Mouse (Mus musculus): ENCODE measurements around the gene Ifna2.

Ifna2 gene

DNA sequence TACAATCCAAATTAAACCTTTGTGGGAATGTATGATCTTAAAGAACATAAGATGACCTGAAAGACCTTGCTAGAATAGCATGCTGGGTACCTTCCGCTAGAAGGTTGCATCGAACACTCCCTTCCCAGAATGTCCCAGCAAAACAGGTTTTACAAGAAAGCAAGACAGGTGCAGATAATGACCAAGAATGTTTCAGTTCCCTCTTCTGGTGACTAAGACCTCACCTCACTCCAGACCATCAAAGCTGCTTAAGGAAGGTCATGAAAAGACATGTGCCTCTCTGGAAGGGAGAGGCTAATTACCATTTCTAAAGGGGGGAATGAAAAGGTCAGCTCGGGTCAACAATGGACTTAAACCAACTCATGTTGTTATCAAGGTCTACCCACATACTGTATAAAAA is 30.1 kb downstream of the Ifna2 start:
- DNase-seq (ENCODE audit: low spot score in 2 of 2): no peak

DNA sequence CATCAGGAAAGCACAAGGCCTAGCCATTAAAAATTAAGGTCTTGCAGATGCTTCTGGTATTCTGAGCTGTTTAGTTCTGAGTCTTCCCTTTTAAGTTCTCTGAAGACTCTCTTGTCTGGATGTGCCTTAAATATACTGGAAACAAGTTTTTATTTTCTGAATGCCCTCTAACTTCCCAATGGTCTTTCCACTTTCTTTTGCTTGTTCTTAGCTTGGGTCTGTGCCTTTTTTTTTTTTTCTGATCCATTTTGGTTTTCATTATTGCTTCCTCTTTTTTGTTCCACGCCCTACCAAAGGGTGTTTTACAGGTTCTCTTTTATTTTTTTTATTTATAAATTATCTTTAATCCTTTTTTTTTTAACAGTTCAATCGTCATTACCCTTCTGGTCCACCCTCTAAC is 39.4 kb downstream of the Ifna2 start, which contains the start of gene Ifna13:
Gene Ifna13 (minus strand): TSS at position 101 of the 400 bp plus-strand sequence.
- no peak for DNase-seq (ENCODE audit: low spot score in 2 of 2)

DNA sequence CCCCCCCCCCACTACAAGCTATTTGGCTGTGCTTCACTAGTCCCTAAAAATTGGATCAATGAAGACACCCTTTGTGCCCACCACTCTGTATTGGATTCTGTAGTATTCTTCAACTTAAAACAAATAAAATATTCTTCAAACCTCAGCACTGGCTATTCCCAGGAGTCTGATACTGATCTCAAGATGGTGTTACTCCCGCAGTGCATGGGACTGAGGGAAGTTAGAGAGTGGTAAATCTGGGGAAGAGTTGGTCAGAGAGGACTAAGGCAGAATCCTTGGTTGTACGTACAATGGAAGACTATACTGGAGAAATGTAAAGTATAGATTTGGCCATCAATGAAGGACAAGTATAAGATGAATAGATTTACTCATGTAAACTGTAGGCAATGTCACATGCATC is 41.2 kb downstream of the Ifna2 start:
- DNase-seq (ENCODE audit: low spot score in 2 of 2): no peak

DNA sequence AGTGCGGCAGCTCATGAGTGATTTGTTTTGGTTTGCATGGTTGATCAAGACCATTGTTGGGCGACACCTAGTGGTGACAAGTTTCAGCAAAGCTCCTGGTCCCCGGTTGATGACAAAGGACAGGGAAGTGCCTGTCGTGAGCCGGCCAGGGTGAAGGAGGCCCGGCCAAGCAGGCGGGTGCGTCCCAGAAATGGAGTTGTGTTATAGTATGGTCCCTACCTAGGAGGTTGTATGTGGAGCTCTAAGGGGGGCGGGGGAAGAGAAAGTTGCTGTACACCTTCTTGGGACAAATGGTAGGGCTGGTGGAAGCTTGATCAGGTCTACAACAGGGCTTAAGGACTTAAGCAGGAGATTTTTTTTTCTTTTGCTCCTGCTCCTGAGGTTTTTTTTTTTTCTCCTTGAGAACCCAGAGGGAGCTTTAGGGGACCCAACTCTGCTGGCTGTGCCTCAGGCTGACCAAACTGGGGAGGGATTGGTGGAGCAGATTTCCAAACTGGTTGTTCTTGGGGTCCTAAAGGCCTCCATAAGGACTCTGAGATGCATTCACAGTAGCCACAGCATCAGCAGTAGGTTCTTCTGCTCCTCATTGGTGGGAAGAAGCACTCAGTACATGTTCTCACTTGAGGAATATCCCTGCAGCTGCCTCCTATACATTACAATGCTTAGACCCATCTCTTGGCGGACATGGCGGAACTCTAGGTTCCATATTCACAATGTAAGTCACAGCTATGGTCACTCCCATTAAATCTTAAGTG is 42.5 kb downstream of the Ifna2 start:
- peak; percentile 89 to 100 for DNase-seq (ENCODE audit: low spot score in 2 of 2)

DNA sequence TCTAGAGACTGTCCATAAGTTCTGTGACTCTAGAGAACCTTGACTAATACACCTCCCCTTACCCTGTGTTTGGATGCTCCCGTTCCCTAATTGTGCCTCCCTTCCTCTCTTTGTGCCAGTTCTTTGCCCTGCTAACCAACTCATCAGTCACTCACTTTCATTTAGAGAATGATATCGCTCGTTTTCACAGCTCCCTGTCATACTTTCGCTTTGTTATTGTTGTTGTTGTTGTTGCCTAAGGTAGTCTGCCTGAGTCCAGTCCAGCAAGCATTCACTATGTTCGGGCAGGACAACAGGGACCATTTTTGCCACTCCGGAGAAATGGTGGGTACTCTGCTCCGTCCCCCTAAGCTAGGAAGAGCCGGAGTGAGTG is 43.0 kb downstream of the Ifna2 start:
- DNase-seq (ENCODE audit: low spot score in 2 of 2): no peak

DNA sequence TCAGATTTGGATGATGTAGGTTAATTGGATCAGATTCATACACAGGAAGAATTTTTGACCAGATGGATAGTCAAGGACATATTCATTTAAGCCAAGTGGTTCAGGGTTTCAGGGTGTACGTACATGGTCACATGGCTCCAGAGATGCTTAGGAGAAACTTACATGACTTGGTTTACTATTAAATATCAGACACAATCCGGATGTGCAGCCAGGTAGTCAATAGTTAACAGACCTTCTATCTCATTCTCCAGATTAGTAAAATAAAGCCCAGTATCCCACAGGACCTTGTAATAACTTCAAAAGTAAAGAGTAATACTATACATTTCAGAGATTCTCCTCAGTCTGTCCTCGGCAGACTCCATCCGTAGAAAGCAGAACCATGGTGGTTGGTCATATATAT is 49.4 kb downstream of the Ifna2 start, which contains the start of gene C87499:
Gene C87499 (minus strand): TSS at position 101 of the 400 bp plus-strand sequence.
- DNase-seq (ENCODE audit: low spot score in 2 of 2): no peak

Data from spleen, postnatal 4 days (tissue).